Mouse (Mus musculus): Measurements from ENCODE around the gene Erf.

DNA sequence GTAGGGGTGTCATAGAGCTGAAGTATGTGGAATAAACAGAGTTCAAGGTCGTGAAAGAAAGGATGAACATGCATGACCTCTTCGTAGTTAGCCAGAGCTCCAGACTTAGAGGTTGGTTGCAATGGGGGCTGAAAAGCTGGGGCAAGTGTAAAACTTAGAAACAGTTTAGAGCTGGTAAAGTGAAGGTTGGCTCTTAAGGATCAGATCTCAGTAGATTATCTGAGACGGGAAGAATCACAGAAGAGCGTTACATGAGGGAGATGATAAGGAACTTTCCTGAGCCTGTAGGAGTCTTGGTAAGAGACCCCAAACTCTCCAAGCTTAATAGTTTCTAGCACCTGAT is 27.4 kb upstream of the Erf start:
- TF ChIP-seq CTCF (IDR thresholded peaks at IDR 0.05) (no peak), EP300 (IDR thresholded peaks at IDR 0.05) (peak; percentile 12; the same call in 1 of the 2 replicates)
